Mouse (Mus musculus): Measurements from ENCODE around the gene Trnau1ap. TPM values are rescaled to one million over a fixed set of nuclear protein-coding genes. Genes with fewer than 3 reads are reported as not detected.

The Trnau1ap gene
- polyA plus RNA-seq, 1 experiment = 6.0 TPM

DNA sequence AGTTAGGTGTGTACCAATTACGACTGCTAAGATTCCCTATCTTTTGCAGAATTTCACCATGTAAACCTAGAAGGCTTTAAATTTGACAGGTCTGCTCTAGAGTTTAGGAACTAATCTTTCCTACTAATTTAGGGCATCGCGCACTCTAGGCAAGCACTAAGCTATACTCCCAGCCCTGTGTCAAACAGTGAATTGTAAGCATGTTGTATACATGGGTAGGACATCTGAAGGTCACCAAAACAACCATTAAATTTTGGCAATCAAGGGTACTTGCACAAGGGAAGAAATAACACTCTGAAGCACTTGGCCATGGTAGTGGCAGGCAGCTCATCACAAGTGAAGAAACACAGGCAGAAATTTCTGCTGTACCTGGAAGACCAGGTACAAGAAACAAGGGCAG, 21.5 kb upstream of the Trnau1ap start:
- Histone ChIP-seq H3K27me3 (ENCODE audit: control insufficient read depth, insufficient read depth, low read length) (no peaks in the 10 kb centered on the region), H3K4me3 (ENCODE audit: control insufficient read depth, low read depth, low read length) (peak overlapping the region; percentile 55; the same call in 1 of the 2 replicates), H3K27ac (ENCODE audit: control insufficient read depth, insufficient read depth, low read depth, low read length) (peak overlapping the region; percentile 80), H3K36me3 (ENCODE audit: control insufficient read depth, insufficient read depth, low read length) (no peaks in the 10 kb centered on the region; the same call in 1 of the 2 replicates), H3K4me1 (ENCODE audit: control insufficient read depth, insufficient read depth, low read length) (peaks cover 4% of the 10 kb centered on the region)
- TF ChIP-seq POLR2A (IDR thresholded peaks at IDR 0.05; ENCODE audit: control insufficient read depth, low read depth, low read length) (no peak), CTCF (IDR thresholded peaks at IDR 0.05; ENCODE audit: control insufficient read depth, insufficient read depth, insufficient replicate concordance, low read depth, low read length) (no peak)

DNA sequence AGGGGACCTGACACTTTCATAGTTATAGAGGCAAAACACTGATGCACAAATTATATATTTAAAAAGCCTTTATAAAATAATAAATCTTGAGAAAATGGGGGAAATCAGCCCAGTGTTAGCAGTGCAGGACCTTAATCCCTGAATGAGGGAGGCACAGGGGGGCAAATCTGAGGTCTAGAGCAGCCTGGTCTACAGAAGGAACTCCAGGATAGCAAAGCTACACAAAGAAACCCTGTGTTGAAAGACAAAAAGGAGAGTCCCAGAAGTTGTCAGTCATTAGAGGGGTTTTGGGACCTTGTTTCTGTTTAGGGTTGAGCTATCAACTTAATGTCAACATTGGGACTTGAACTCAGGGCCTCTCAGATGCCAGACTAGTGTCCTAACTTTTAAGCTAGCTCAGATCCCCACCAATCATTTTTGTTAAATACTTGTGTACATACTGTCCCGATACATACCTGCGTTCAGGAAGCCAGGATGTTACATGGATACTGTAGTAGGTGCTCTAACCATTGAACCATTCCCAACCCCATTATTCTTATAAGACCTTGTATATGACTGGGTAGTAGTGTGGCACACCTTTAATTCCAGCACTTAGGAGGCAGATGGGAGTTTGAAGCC, 20.9 kb upstream of the Trnau1ap start:
- H3K4me3 ChIP-seq (ENCODE audit: control insufficient read depth, low read depth, low read length) = peak overlapping the region; percentile 50; the same call in 1 of the 2 replicates
- H3K27me3 ChIP-seq (ENCODE audit: control insufficient read depth, insufficient read depth, low read length) = no peaks in the 10 kb centered on the region
- H3K27ac ChIP-seq (ENCODE audit: control insufficient read depth, insufficient read depth, low read depth, low read length) = no peak overlapping the region
- TF ChIP-seq CTCF (IDR thresholded peaks at IDR 0.05; ENCODE audit: control insufficient read depth, insufficient read depth, insufficient replicate concordance, low read depth, low read length) (no peak), POLR2A (IDR thresholded peaks at IDR 0.05; ENCODE audit: control insufficient read depth, low read depth, low read length) (no peak)
- no peaks in the 10 kb centered on the region; the same call in 1 of the 2 replicates for H3K36me3 ChIP-seq (ENCODE audit: control insufficient read depth, insufficient read depth, low read length)
- H3K4me1 ChIP-seq (ENCODE audit: control insufficient read depth, insufficient read depth, low read length) = peaks cover 4% of the 10 kb centered on the region

DNA sequence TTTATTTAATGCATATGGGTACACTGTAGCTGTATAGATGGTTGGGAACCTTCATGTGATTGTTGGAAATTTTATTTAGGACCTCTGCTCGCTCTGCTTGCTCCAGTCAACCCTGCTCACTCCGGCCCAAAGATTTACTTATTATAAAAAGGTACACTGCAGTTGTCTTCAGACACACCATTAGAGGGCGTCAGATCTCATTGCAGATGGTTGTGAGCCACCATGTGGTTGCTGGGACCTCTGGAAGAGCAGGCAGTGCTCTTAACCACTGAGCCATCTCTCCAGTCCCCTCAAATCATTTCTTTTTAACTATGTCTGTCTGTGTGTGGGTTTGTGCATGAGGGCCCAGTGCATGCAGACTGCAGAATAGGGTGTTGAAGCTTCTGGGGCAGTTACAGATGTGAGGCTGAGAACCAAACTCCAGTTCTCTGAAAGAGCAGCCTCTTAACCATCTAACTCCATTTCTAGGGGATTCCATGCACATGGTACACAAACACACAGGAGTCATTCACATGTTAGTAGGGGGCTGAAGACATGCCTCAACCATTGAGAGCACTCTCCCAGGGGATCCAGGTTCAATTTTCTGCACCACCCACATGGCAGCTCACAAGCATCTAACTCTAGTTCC, 20.3 kb upstream of the Trnau1ap start:
- no peak for TF ChIP-seq CTCF (IDR thresholded peaks at IDR 0.05; ENCODE audit: control insufficient read depth, insufficient read depth, insufficient replicate concordance, low read depth, low read length)
- no peak for TF ChIP-seq POLR2A (IDR thresholded peaks at IDR 0.05; ENCODE audit: control insufficient read depth, low read depth, low read length)
- Histone ChIP-seq H3K4me1 (ENCODE audit: control insufficient read depth, insufficient read depth, low read length) (peaks cover 4% of the 10 kb centered on the region), H3K27me3 (ENCODE audit: control insufficient read depth, insufficient read depth, low read length) (no peaks in the 10 kb centered on the region), H3K27ac (ENCODE audit: control insufficient read depth, insufficient read depth, low read depth, low read length) (no peak overlapping the region), H3K36me3 (ENCODE audit: control insufficient read depth, insufficient read depth, low read length) (no peaks in the 10 kb centered on the region; the same call in 1 of the 2 replicates), H3K4me3 (ENCODE audit: control insufficient read depth, low read depth, low read length) (peak overlapping the region; percentile 1; the same call in 1 of the 2 replicates)

DNA sequence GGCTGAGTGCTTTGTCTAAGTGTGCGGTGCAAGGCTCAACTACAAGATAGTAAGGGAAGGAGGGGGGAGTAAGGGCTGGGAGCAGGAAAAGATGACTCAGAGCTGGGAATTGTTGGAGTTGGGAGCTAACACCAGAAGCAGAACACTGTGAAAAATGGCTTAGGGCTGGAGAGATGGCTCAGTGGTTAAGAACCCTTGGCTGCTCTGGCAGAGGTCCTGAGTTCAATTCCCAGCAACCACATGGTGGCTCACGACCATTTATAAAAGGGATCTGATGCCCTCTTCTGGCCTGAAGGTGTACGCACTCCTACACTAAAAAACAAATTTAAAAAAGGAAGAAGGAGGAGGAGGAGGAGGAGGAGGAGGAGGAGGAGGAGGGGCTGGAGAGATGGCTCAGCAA, 17.3 kb upstream of the Trnau1ap start:
- peak overlapping the region; percentile 5; the same call in 1 of the 2 replicates for H3K27ac ChIP-seq (ENCODE audit: control insufficient read depth, insufficient read depth, low read depth, low read length)
- H3K4me1 ChIP-seq (ENCODE audit: control insufficient read depth, insufficient read depth, low read length) = no peaks in the 10 kb centered on the region; the same call in 1 of the 2 replicates
- TF ChIP-seq CTCF (IDR thresholded peaks at IDR 0.05; ENCODE audit: control insufficient read depth, insufficient read depth, insufficient replicate concordance, low read depth, low read length) (no peak), POLR2A (IDR thresholded peaks at IDR 0.05; ENCODE audit: control insufficient read depth, low read depth, low read length) (no peak)
- no peaks in the 10 kb centered on the region for H3K27me3 ChIP-seq (ENCODE audit: control insufficient read depth, insufficient read depth, low read length)
- H3K4me3 ChIP-seq (ENCODE audit: control insufficient read depth, low read depth, low read length) = peak overlapping the region; percentile 72
- no peaks in the 10 kb centered on the region for H3K36me3 ChIP-seq (ENCODE audit: control insufficient read depth, insufficient read depth, low read length)

DNA sequence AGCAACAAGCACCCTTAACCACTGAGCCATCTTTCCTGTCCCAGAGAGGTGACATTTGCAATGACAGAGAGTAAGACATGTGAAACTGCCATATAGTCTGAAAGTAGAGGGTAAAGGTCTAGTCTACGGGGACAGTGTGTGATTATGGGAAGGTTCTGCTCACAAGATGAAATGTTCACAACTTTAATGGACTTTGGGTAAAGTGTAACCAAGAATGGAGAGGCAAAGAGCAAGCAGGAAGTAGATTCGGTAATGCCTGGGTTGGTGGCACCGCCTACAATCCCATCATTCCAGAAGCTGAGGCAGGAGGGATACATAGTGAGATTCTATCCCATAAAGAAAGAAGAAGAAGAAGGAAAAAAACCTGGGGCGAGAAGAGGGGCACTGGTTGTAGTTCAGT, 16.9 kb upstream of the Trnau1ap start:
- peak overlapping the region; percentile 5; the same call in 1 of the 2 replicates for H3K27ac ChIP-seq (ENCODE audit: control insufficient read depth, insufficient read depth, low read depth, low read length)
- no peak for TF ChIP-seq CTCF (IDR thresholded peaks at IDR 0.05; ENCODE audit: control insufficient read depth, insufficient read depth, insufficient replicate concordance, low read depth, low read length)
- TF ChIP-seq POLR2A (IDR thresholded peaks at IDR 0.05; ENCODE audit: control insufficient read depth, low read depth, low read length) = no peak
- no peaks in the 10 kb centered on the region for H3K36me3 ChIP-seq (ENCODE audit: control insufficient read depth, insufficient read depth, low read length)
- H3K4me3 ChIP-seq (ENCODE audit: control insufficient read depth, low read depth, low read length) = peak overlapping the region; percentile 72
- no peaks in the 10 kb centered on the region for H3K27me3 ChIP-seq (ENCODE audit: control insufficient read depth, insufficient read depth, low read length)
- H3K4me1 ChIP-seq (ENCODE audit: control insufficient read depth, insufficient read depth, low read length) = no peaks in the 10 kb centered on the region; the same call in 1 of the 2 replicates

DNA sequence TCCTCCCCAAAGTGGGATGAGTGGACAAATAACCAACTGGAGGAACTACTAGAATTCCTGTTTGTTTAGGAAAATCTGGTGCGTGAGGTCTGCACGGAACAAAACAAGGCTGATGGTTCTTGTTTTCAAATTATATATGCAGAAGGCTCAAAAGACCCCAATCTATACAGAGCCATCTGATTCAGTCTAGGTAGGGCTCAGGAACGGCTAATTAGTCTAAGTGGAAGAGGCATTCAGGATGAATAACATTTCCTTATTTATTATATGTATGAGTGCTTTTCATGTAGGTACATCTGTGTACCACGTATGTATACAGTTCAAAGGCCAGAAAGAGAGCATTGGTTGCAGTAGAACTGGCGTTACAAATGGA, 16.5 kb upstream of the Trnau1ap start:
- no peaks in the 10 kb centered on the region; the same call in 1 of the 2 replicates for H3K4me1 ChIP-seq (ENCODE audit: control insufficient read depth, insufficient read depth, low read length)
- TF ChIP-seq POLR2A (IDR thresholded peaks at IDR 0.05; ENCODE audit: control insufficient read depth, low read depth, low read length) (no peak), CTCF (IDR thresholded peaks at IDR 0.05; ENCODE audit: control insufficient read depth, insufficient read depth, insufficient replicate concordance, low read depth, low read length) (no peak)
- no peaks in the 10 kb centered on the region for H3K36me3 ChIP-seq (ENCODE audit: control insufficient read depth, insufficient read depth, low read length)
- H3K27me3 ChIP-seq (ENCODE audit: control insufficient read depth, insufficient read depth, low read length) = no peaks in the 10 kb centered on the region
- H3K27ac ChIP-seq (ENCODE audit: control insufficient read depth, insufficient read depth, low read depth, low read length) = no peak overlapping the region
- H3K4me3 ChIP-seq (ENCODE audit: control insufficient read depth, low read depth, low read length) = peak overlapping the region; percentile 89

DNA sequence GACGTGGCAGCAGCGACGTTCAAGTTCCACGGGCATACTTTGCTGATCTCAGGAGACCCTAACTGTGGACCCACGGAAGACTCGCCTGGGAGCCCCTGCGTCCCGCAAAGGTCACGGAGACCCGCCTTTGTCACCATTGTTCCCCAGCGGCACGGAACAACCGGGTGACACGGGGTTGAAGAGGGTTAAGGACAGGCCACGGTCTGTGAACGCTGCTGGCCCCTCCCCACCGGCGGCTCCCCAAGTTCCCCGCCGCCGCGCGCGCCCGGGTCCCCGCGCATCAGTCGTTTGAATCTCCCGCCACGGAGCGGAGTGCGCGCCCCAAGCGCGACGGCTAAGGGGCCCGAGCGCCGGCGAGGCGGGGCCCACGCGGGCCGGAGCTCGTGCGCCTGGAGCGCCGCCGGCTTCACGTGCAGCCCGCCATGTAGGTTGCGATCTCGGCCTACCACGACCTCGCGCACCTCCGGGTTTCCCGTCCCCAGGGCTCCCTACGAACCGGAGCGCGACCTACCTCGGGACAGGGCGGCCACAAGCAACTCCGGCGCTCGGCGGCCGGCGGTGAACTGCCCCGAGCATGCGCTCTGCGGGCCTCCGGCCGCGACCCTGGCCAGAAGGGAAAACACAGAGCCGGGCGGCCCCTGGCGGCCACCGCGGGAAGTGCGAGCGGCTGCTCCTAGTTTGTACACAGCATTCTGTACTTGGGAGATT, 16.0 kb upstream of the Trnau1ap start:
- peak overlapping the region; percentile 89 for H3K4me3 ChIP-seq (ENCODE audit: control insufficient read depth, low read depth, low read length)
- peak overlapping the region; percentile 67 for H3K27ac ChIP-seq (ENCODE audit: control insufficient read depth, insufficient read depth, low read depth, low read length)
- H3K36me3 ChIP-seq (ENCODE audit: control insufficient read depth, insufficient read depth, low read length) = no peaks in the 10 kb centered on the region
- H3K27me3 ChIP-seq (ENCODE audit: control insufficient read depth, insufficient read depth, low read length) = no peaks in the 10 kb centered on the region
- H3K4me1 ChIP-seq (ENCODE audit: control insufficient read depth, insufficient read depth, low read length) = no peaks in the 10 kb centered on the region; the same call in 1 of the 2 replicates
- peak; percentile 4 for TF ChIP-seq POLR2A (IDR thresholded peaks at IDR 0.05; ENCODE audit: control insufficient read depth, low read depth, low read length)
- peak; percentile 89 for TF ChIP-seq CTCF (IDR thresholded peaks at IDR 0.05; ENCODE audit: control insufficient read depth, insufficient read depth, insufficient replicate concordance, low read depth, low read length)
